Mouse (Mus musculus): Measurements from ENCODE around the gene Fam83e.

Gene Fam83e

DNA sequence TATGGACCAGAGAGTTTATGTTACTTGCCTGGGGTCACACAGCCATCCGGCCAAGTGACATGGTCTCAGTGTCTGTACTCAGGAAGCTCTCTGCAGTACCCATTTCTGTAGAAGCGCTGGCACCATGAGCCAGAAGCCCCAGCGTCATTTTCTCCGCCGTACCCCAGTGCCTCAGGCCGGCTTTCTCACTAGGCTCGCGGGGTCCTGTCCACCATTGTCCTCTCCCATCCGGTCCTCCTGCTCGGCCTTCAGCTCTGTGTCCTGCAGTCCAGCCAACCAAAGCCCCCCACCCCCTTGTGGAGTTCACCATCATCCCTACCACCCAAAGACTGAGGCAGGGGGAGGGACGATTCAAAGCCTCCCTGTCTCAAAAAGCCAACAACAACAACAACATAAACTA, 19.4 kb upstream of the Fam83e start:
- no peak for DNase-seq (ENCODE audit: low spot score in 2 of 2)

DNA sequence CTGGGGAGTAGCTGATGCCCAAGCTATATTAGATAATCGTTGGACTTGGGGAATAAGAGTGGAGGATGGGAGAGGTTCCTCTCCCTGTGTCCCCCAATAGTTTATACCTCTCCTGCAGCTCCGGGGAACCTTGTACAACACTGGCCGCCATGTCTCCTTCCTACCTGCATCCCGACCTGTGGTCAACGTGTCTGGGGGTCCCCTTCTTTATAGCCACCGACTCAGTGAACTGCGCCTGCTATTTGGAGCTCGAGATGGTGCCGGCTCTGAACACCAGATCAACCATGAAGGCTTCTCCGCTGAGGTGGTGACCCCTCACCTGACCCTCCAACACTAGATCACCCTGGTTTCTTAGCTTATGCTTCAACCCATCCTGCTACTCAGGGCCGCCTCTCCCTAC, 18.7 kb upstream of the Fam83e start:
- DNase-seq (ENCODE audit: low spot score in 2 of 2): no peak

DNA sequence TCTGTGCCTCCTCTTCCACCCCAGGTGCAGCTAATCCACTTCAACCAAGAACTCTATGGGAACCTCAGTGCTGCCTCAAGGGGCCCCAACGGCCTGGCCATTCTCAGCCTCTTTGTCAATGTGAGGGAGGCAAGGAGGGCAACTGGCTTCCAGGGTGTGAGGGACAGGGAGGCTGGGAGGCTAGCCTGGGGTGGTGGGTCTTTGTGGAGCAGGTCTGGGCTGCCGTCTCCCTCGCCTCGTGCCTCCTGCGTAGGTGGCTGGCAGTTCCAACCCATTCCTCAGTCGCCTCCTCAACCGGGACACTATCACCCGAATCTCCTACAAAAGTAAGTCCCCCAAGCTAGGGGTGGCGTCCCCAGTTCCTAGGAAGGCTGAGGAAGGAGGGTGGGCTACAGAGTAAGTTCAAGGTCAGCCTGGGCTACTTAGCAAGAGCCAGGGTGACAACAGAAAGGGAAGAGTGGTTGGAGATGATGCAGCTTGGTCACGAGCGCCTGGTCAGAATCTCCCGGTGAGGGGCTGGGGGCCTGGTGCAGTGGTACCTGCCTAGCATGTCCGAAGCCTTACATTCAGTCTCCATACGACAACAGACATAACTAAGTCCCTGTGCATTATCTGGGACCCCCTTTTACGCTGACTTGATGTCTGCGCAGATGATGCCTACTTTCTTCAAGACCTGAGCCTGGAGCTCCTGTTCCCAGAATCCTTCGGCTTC, 18.0 kb upstream of the Fam83e start:
- no peak for DNase-seq (ENCODE audit: low spot score in 2 of 2)

DNA sequence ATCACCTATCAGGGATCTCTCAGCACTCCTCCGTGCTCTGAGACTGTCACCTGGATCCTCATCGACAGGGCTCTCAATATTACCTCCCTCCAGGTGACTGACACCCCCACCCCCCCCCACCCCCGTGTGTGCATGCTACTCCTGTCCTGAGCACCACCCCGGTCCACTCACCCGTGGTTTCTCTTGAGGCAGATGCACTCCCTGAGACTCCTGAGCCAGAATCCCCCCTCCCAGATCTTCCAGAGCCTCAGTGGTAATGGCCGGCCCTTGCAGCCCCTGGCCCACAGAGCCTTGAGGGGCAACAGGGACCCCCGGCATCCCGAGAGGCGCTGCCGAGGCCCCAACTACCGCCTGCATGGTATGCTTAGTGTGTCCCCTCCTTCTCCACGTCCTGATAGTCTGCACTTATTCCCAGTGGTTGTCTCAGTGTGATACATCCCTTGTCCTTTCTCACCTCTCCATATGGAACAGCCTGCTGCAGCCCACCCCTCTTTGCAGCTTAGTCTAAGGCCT, 17.4 kb upstream of the Fam83e start:
- DNase-seq (ENCODE audit: low spot score in 2 of 2): no peak

DNA sequence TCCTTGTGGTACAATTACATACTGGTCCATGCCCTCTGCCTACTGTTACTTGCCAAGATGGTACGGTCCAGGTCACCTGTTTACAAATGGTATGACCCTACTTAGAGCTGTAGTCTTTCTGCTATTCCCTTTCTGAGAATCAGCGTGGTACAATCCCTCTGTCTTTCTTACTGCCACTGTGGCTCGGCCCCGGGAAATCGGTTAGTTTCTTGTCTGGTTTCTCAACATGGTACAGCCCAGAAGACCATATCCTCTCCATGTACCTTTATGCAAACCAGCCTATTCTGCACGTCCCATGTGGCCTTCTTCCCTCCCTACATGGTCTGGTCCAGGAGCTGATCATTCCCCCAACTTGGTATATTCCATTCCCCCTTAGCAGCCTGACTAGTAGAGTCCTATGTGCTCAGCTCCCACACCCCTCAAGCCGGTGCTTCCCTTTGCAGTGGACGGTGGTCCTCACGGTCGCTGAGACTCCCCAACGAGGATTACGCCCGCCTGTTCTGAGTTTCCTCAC, 16.9 kb upstream of the Fam83e start:
- DNase-seq (ENCODE audit: low spot score in 2 of 2): peak; percentile 64 to 70

DNA sequence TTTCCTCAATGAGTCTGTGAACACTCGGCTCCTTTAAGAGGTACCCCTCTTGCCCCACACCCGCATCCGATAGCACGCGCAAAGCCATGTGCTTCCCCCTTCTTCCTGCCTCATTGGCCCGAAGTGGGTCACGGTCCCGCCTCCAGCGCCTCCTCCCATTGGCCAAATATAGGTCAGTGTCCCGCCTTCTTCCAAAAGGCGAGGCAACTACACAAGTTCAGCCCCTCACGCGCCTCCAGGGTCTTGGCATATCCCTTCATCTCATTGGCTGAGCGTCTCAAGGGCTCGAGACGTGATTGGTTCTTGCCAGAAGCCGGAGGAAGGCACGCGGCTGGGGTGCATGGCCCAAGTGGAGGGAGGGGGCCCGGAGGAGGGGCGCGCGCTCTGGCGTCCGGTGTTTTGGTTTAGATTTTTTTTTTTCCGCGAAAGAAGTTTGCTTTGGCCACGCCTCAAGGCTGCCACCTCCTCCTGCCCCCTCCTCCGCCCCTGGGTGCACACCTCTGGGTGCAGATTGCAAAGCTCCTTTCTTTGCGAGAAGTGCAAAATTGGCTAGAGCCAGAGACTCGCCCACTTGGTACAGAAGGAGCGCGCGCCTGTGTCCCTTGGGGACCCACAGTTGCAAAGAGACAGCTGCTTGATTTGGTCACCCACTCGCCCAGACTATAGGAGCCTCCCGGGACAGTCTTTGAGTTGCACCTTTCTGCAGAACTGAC, 16.1 kb upstream of the Fam83e start, which contains the start of gene Dbp:
Dbp (plus strand) TSS at position 359 of the 713 bp plus-strand sequence.
- DNase-seq (ENCODE audit: low spot score in 2 of 2): peak; percentile 98 to 99

DNA sequence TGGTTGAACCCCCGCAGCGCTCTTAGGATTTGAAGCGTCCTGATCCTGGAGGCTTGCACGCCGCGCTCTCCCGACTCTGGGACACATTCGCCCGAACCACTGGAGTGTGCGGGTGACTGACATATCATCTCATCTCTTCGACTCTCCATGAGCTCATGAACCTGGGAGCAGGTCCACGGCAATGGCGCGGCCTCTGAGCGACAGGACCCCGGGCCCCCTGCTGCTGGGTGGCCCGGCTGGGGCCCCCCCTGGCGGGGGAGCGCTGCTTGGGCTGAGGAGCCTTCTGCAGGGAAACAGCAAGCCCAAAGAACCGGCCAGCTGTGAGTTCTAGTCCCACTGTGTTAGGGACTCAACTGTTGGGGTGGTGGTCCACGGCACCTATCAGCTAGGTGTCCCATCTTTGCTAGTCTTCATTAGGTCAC, 15.6 kb upstream of the Fam83e start:
- no peak for DNase-seq (ENCODE audit: low spot score in 2 of 2)

DNA sequence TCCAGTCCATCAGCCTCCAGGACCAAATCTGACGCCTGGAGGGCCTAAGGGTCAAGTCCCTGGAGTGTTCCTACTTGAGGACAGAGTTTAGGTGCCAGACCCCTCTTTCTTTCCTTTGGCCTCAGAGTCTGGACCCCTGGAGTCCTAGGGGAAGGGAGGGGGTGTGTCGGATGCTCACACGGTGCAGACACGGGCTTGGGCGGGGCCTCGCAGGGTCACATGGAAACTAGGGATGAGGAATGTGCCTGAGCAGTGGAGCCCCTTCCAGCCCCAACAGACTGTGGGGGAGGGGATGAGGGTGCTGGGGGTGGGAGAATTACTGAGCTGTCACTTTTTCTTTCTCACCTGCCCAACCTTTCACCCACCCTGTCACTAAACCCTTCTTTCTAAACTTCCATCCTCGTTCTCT, 15.1 kb upstream of the Fam83e start:
- DNase-seq (ENCODE audit: low spot score in 2 of 2): peak in 1 of 2 experiments; percentile 22

DNA sequence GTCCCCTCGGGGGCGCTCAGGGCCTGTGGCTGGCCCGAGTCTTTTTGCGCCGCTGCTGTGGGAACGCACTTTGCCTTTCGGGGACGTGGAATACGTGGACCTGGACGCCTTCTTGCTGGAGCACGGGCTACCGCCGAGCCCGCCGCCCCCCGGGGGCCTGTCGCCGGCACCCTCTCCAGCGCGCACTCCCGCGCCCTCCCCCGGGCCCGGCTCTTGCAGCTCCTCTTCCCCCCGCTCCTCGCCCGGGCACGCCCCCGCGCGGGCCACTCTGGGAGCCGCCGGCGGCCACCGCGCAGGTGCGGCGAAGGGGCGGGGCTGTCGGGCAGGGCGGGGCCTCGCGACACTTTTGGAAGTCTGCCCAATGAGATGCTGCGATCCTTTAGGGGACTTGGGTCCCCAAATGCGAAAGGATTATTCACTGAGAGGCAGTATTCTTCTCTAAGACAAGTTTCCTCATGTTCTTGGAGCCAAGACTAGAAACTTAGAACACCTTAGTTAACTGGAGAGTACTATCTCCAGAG, 14.2 kb upstream of the Fam83e start:
- peak; percentile 74 to 87 for DNase-seq (ENCODE audit: low spot score in 2 of 2)

DNA sequence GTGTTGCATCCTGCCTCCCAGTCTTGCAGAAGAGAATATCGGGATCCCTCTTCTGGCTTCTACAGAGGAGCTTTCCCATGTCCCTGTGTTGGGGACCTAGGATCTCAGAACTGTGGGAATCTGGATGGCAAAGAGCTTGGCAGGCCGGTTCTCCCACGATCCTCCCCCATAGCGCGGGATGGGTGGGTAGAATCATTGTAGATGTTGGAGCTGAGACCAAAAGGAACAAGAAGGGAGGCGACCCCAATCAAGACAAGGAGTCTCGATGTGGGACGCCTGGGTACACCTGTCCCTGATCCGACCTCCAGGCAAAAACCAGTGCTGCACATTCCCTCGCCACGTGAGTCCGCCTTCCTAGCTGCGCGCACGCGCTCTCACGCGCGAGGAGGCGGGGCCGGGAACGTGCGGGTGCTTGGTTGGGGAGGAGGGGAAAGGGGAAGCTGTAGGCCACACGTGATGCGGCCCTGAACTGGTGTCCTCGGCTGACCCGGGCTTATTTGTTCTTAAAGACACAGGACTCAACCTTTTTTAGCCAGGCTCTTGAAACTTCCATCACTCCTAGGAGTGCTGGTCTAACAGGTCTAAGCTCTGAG, 13.5 kb upstream of the Fam83e start:
- peak; percentile 89 to 93 for DNase-seq (ENCODE audit: low spot score in 2 of 2)

DNA sequence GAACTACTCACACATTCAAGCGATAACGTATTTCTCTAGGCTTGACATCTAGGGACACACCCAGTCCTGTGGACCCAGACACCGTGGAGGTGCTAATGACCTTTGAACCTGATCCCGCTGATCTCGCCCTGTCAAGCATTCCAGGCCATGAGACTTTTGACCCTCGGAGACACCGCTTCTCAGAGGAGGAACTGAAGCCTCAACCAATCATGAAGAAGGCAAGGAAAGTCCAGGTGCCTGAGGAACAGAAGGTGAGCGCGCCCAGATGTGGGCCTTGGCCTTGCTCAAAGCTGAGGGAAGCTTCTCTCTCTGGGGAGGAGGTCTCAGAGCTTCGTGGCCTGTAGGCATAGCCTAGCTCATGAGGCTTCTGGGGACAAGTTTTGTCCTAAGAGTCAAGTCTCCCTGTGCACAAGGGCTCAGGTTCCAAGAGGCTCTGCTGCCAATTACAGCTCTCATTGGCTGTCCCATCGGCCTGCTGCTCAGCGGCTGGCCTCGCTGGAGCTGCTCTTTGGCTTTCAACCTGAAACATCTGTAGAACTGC, 12.7 kb upstream of the Fam83e start:
- no peak for DNase-seq (ENCODE audit: low spot score in 2 of 2)

DNA sequence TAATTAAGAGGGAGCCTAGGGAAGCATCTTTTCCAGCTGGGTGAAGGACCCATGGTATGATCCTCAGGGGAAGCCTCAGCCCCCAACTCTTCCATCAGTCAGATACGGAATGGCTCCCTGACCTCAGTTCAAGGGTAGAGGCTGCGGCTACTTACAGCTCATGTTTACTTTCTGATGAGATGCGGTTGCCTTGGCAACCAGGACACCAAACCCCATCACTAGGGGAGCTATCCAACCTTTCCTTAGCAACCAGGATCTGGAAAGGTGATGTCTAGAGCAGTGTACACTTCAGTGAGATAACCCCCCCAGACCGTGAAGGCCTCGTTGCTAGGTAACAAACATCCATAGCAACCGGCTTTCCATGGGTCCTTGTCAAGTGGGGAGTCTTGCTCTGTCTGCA, 12.0 kb upstream of the Fam83e start:
- DNase-seq (ENCODE audit: low spot score in 2 of 2): no peak

DNA sequence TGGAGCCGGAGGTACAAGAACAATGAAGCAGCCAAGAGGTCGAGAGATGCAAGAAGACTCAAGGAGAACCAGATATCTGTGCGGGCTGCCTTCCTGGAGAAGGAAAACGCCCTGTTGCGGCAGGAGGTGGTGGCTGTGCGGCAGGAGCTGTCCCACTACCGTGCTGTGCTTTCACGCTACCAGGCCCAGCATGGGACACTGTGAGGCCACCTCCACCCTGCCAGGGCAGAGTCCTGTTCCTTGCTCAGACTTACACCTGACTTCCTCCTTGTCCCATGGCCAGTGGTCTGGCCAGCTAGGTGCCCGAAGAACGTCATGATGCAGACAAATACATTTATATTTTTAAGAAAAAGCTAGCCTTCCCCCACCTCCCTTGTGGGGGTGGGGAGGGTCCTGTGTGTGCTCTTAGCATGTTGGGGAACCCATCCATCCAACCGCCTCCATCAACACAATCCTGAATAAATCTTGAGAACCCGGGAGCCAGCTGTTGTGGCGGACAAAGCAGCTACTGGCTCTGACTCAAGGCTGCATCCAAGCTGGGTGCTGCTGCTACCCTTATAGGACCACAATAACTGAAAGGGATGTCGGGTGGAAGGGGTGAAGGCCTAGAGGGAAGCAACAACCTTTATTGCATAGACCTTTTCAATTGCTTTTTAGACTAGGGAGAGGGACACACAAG, 11.2 kb upstream of the Fam83e start:
- no peak for DNase-seq (ENCODE audit: low spot score in 2 of 2)

DNA sequence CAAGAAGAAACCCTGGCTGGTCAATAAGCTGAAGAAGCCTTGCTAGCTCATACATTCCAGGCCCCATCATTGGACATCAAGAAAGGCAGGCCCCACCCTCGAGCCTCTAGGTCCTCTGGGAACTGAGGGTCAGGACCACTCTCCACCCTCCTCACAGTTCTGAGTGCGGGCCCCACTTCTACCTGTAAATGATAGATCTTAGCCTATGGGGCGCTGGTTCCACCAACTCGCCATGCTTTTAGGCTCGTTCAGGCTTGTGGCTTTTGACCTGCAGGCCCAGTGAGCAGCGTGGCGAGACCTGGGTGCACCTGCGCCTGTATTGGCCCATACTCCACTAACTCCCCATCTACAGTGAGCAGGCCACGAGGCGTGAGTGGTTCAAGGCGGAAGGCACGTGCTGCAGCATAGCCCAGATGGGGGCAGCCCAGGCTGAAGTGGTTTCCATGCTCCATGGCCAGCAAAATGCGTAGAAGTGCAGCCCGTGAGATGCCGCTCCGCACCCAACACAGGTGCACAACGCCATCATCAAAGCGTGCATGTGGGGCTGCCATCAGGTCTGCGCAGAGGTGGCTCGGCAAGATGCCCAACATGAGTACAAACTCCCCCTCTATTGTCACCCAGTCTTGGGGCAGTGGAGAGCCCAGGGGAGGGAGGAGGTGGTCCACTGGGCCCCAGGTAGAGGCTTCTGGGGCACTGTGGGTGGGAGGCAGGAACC, 10.4 kb upstream of the Fam83e start:
- no peak for DNase-seq (ENCODE audit: low spot score in 2 of 2)

DNA sequence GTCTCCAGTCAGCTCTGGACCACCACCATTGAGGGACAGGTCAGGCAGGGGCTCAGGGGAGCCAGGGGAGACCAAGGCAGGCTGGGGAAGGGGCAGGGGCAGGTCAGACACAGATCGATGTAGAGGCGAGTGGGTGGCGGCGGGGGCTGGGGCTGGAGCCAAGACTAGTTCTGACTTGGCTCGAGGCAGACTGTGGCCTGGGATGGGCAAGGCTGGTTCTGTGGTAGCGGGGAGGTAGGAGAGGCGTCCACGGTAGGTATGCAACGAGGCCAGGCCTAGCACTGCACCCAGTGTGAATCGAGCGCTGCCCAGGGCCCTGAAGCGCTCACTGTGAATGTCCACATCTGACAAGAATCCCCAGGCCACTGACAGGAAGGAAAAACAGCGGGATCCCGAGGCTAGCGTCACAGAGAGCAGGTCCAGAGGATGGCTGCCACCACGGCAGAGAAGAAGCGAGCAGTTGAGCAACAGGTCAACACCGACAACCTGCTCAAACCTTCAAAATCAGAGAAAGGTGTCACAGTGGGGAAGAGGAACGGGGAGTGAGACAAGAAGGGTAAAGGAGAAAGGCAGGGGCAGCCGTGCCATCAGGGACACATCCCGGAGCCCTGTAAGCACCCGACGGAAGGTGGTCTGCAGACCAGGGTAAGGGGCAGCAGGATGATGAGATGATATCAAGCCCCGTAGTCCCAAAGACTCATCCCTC, 9.5 kb upstream of the Fam83e start:
- no peak for DNase-seq (ENCODE audit: low spot score in 2 of 2)

DNA sequence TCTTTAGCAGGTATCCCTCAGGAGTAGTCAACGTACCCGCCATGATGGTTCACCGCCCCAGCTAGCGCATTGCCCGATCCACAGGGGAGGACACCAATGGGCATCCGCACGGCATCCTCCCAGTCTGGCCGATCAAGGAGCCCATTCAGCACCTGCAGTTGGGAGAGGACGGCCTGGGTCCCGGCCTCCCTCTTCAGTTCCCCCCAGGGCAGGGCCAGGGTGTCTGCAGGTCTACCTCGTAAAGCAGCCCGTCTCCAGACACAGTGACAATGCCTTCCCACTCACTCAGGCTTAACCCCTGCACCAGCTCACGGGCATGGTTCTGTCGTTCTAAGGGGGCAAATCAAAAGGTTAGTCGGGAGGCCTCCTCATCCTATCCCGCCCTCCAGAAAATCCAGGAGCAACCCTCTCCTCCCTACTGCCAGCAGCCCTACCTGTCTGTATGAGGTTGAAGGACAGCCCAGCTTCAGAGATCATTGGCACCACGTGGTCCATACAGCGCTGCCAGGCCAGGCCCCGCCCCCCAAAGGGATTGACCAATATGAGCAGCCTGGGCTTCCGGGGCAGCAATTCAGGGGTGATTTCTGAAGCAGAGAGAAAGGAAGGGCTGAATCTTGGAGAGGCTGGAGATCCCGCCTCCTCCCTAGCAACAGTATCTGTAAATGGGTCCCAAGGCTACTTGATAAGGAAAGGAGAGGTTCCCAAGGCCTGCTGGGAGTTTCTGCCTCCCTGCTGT, 8.8 kb upstream of the Fam83e start:
- DNase-seq (ENCODE audit: low spot score in 2 of 2): no peak

DNA sequence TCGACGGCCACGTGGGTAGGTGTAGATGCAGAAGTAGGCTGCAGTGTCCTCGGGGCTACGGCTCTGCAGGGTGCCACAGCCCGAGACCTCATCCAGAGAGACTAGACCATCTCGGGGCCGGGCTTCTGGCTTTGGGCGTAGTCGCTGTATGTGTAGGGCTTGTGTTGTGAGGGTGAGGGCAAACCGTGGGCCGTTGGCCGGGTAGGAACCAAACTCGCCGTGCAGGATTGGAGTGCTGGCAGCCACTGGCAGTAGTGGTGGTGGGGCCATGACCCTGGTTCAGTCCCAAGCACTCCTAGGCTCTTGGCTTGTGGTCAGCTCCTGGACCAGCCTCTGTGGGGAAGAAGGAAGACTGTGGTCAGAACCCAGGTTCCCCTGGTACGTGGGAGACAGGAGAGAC, 7.6 kb upstream of the Fam83e start:
- no peak for DNase-seq (ENCODE audit: low spot score in 2 of 2)

DNA sequence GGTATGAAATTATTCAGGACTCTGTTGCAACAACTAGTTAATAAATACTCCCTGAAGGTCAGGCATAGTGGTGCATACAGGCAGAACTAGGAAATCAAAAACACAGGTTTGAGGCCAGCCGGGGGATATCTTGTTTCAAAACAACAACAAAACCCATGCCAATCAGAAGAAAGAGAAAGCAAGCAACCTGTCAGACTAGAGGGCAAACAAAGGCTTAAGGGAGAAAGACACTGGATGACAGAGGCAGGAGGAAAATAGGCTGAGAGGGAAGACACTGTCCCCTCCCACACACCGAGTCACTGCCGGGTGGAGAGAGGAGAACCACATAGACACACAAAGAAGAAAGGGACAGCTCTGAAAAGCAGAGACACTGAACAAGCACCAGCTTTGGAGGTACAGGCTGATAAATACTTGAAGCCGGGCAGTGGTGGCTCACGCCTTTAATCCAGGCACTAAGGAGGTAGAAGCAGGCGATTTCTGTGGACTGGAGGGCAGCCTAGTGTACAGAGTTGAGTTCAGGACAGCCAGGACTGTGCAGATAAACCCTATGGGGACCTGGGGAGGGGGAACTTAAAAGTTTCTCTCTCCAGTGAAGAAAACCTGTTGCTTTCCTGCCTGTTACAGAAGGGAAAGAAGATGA, 7.0 kb upstream of the Fam83e start:
- no peak for DNase-seq (ENCODE audit: low spot score in 2 of 2)

DNA sequence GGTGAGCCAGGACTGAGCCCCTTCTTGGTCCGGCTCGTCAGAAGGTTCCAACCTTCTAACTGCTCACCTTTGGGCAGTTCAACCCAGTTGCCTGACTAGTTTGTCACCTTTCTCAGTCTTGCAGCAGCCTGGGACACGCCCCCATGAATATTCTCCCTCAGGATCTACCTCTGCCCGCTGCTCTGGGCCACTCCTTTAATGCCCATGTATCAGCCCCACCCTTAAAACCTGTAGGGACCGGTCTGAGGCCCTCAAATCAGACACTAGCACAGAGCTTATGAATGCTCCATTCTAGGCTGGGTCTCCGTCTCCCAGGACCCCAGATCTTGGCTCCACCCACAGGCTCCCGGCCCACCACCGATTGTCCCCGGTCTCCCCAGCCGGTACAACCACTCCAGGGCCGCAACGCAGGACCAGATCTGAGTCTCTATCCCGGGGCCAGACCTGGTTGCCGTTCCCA, 6.4 kb upstream of the Fam83e start:
- no peak for DNase-seq (ENCODE audit: low spot score in 2 of 2)

Data from natural killer cell, adult 2 months (primary cell).